Mouse (Mus musculus) C2C12 (cell line): ENCODE data around the gene Erf.

ENCODE experiments used
- CTCF ChIP-seq: IDR thresholded peaks from one replicate; pipeline ENCODE4 v1.5.1; 2011; ENCODE audit not compliant: control insufficient read depth, insufficient read depth, insufficient read length
- MYOD1 ChIP-seq: IDR thresholded peaks from one replicate; pipeline ENCODE4 v1.6.1; 2011; ENCODE audit warnings: low read depth; ENCODE audit not compliant: control insufficient read depth, insufficient read length

DNA sequence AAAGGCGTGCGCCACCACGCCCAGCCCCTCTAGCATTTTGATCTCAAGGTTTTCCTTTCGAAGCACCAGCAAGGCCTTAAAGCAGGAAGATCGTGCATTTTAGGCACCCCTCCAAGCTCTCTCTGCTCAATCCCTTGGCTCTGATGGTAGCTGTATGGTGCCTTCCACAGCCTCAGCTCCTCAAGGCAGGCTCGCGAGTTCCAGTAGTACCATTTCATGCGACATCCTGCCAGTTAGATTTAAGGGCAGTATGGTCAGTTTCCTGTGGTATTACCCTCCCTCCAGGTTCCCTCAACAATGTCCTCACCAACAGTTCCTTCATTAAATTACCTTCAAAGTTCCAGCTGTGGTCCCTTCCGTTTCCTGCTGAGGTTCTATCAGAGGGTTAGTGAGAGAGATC, 54.5 kb downstream of the Erf start:
- TF ChIP-seq MYOD1 (no peak), CTCF (no peak)
